Mouse (Mus musculus) spleen, postnatal 4 days (tissue): ENCODE measurements at regions not wholly inside any gene's neighbourhood (a gene's known extent, or its start where the extent isn't known, plus 50 kb on each side); places are given as distances from the start of the nearest gene placed in this dataset.

Experiments
- DNase-seq, 2 experiments: peaks; one replicate each; pipeline ENCODE4 v3.0.0; 2022; ENCODE audit warnings: low spot score in 2 of 2

DNA sequence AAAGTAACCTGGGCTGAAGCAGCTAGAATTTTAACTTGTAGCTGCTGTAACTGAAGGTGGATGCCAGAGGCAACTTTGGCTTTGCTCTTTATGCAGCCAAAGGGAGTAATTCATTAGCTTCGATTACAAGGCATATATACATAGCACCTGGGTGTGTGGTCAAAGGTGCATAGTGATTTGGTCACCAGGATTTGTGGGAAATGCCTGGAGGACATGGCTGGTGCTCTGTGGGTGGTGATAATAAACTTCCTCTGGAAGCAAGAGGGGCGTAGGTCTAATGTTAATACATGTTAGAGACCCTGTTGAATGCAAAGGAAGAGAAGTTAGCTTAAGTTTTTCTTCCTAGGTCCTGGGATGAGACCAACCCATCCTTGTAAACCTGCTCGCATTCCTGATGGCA lies 139.3 kb upstream of the Osr1 start:
- DNase-seq, result no peak

DNA sequence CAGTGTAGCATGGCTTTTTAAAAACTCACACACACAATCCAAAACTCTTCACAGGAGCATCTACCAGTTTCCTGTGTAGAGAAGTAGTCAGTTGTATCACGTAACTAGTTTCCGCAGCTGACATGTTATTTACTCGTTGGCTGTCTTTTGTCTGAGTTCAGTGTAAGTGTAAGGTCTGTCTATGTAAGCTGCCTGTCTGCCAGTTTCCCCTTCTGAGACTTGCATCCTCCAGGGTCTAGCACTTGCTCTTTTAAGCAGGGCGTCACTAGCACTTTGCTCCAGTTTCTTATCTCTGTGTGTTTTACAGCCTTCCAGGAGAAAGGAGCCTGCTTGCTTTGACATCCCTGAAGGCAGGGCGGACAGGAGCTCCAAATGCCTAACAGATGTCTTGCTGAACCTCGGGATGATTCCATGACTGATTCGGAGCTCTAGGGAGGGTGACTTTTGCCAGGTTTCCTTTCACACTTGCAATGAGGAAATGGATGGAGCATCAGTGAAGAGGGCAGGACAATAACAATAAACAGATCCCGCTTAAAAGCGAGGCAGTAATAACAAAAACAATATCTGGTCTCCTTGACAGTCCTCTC lies 131.2 kb upstream of the Osr1 start:
- no peak for DNase-seq

DNA sequence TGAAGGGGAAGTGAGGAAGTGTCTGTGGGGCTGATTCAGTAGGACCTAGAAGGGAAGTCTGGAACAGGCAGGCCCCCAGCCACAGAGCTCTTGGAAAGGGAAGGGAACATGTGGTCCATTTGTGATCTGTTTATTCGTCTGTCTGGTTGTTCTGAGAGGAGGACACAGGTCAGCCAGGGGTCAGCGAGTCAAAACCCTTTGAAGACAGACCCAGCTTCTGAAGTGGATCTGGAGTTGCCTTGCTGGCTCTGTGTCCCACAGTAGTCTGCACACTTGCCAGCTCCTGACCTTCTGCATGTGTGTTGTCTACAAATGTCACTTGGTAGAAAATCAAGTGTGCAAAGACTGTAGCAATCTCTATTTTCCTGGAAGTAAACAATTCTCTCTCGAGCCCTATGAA lies 119.3 kb upstream of the Osr1 start:
- no peak for DNase-seq

DNA sequence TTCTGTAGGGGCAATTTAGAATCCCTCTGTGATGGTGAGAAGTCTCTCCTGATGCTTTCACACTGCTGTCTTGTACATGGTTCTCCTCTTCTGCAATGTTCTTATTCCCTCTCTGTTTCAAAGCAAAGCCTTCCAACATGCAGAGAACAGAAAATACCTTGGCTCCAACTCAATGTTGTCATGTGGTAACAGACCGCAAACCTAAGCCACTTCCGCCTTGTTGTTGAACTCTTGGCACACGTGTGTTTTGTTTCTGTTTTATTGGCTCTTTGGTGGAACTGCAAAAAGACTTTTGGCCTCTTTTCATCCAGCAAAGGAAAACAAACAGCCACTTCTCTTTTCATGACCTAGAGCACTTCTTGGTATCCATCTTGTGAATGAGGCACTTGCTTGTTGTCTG lies 109.7 kb upstream of the Osr1 start:
- no peak for DNase-seq

DNA sequence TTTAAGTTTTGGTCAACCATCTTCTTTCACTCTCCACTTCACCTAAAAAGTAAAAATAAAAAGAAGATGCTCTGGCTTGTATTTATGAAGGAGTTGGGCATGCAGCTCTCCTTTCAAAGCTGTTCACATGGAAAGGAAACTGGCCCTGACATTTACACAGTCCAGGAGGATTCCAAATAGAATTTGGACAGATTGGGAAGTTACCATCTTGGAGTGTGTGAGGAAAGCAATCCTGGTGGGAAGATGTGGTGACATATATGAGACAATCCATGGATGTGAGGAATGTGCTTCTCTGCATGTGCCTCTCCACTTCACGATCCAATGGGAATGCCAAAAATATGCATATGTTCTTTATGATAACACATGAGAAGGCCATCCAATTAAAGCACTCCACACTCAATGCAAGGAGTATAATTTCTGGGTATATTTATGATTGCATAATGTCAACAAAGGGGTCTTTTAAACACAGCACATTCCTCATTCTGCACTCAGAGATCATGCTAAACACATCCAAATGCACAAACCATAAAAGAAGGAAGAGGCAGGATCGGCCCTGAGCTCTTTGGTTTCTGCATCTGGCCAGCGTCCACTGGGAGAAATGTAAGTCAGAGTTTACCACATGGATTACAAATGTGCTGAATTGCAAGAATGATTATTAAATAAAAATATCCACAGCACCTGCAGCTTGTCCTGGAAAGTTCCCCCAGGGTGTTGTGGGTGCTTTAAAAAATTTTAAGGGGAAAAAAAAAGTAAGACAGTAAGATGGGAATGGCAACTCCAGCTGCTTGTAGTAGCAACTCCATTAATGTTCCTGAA lies 100.1 kb upstream of the Osr1 start:
- no peak for DNase-seq

DNA sequence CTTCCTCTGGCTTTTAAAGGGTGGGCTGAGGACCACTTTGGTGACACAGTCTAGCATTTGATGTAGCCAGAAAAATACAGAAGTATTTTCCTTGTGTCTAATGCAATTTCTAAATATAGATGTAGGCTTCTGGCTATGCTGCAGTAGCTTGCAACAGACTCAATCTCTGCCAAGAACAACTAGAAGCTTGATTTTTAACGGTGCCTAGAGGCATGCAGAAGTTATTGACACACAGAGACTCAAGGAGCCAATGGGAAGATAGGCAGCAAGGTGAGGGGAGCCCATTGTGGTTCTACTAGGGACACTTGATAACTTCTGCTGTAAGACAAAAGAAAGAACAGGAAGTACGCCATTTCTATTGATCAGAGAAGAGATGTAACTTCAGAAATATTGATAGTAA lies 94.1 kb upstream of the Osr1 start:
- no peak for DNase-seq

DNA sequence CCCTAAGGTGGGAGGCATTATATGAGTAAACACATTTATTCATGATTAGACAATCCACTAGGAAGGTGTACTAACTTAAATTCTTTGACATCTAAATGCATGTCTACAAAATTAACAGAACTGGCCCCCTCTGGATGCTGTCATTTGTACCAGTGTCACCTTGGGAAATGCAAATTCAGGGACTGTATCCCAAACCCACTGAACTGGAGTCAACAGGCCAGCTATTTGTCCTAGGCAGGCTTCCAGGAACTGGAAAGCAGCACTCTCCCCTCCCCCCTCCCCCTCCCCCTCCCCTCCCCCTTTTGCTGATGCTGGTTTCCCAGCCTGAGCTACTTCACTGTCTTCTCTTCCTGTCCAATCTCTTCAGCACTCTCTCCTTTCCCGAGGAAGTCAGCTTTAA lies 91.7 kb upstream of the Osr1 start:
- no peak for DNase-seq

DNA sequence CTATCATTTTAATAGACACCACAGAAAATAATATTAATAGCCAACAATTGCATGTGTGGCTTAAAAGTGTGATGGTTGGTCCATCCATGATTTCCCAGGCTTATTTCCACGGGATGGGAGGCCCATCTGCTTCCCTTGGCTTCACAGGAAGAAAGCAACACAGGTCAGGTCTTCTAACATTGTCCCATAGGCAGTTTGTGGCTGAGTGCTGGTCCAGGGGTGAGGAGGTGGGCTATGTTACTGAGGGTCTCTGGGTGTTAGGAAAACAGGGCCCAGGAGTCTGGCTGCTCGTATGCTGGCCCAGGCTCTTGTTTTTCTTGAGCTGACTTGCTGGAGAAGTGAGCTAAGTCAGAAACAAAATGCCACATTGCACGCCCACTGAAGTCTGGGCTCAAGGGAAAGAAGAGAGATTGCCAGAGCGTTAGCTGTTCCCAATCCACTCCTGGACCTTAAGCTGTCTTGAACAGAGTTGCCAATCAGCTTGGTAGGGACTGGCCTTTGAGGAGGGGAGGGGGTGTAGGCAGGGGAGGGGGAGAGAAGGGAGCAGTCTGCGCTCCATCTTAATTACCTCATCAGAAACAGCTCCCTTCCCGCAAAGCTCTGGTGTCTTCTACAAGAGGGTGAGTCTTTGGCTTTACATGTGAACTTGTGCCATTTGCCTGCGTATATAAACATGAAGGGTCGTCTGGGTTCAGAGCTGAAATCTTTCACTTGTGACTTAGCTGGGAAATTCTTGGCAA lies 82.1 kb upstream of the Osr1 start:
- DNase-seq, result no peak

DNA sequence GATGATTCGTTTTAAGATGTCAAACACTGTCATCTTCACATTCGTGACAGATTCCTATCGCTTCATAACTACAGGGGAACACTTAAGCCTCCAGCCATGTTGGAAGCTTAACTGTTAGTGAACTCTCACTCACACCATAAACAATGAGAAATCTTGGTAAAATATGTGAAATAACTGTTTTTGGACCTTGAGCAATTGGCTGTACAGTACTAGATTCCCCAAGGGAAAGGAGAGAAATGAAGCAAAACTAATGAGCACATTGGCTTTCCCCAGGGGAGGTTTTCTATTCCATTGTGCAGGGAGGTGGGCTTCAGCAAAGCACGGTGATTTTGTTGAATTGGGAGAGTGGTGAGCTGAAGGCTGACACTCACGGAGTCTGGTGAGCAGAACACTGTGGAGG lies 56.0 kb upstream of the Osr1 start:
- no peak for DNase-seq

DNA sequence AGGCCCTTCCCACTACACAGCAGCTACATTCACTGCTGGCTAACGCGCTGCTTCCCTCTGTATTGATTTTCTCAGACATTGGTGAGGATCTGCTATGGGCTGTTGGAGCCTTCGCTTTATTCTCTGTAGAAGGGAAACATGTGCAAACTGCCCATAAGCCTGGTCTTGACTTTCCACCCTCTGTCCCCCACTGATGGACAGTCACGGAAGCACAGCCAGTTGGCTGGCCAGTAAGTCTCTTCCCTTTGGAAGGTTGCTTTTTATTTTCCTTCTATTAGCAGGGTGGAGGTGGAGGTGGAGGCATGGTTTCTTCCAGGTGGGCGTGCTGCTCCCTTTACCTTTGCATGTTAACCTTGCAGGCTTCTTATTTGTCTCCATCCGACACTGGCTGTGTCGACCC lies 51.1 kb upstream of the Osr1 start:
- no peak for DNase-seq

DNA sequence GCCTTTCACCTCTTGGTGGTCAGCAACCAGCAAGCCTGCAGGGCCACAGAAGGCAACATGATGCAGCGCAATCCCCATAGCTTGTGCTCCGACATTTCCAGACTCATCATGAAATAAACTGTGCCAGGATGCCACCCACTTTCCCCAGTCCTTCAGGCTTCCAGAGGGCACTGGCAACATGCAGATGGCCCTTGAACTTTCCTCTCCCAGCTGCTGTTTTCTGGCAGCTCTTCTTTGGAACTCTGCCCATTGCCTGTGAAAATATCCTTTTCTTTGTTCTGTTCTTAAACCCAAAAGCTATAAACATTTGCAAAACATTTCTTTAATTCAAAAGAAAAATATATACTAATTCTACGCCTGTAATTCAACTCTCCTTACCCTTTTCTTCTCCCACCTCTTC lies 50.6 kb upstream of the Osr1 start:
- DNase-seq, result no peak
